Mouse (Mus musculus) hindbrain, postnatal 0 days (tissue): ENCODE results near the gene Ggt6. TPM values are rescaled to one million over a fixed set of nuclear protein-coding genes. Genes with fewer than 3 reads are reported as not detected.

Source experiments
- ATAC-seq: fragments of 200-750 bp; cut with Nextera tagmentation; 2 replicates; pipeline ENCODE4 v1.8.0; 2017; ENCODE audit warnings: mild to moderate bottlenecking, moderate TSS enrichment, moderate library complexity
- DNase-seq: peaks from one replicate; pipeline ENCODE4 v3.0.0-alpha.2; 2015; ENCODE audit warnings: low spot score
- H3K27ac ChIP-seq: fragments of 300-500 bp; sonication (generic); 2 replicates; pipeline ENCODE4 v1.5.1; 2014; ENCODE audit warnings: mild to moderate bottlenecking
- H3K27me3 ChIP-seq: fragments of 300-500 bp; sonication (generic); 2 replicates; pipeline ENCODE4 v1.6.1; 2014; ENCODE audit warnings: low read length, mixed read lengths; ENCODE audit not compliant: insufficient read depth
- H3K36me3 ChIP-seq: fragments of 300-500 bp; sonication (generic); 2 replicates; pipeline ENCODE4 v1.6.1; 2014; ENCODE audit warnings: low read length, mixed read lengths; ENCODE audit not compliant: insufficient read depth
- H3K4me1 ChIP-seq: fragments of 300-500 bp; sonication (generic); 2 replicates; pipeline ENCODE4 v1.6.1; 2014; ENCODE audit warnings: antibody characterized with exemption, low read length, mixed read lengths; ENCODE audit not compliant: insufficient read depth
- H3K4me2 ChIP-seq: fragments of 300-500 bp; sonication (generic); 2 replicates; pipeline ENCODE4 v1.6.1; 2014; ENCODE audit warnings: low read depth, mild to moderate bottlenecking, low read length, moderate library complexity, mixed read lengths
- H3K4me3 ChIP-seq: fragments of 300-500 bp; sonication (generic); 2 replicates; pipeline ENCODE4 v1.5.1; 2014; ENCODE audit warnings: low read length
- H3K9ac ChIP-seq: fragments of 300-500 bp; sonication (generic); replicated peaks from 2 replicates; pipeline ENCODE4 v1.6.1; 2014; ENCODE audit warnings: mild to moderate bottlenecking, low read length, moderate library complexity, mixed read lengths
- H3K9me3 ChIP-seq: fragments of 300-500 bp; sonication (generic); 2 replicates; pipeline ENCODE4 v1.6.1; 2016; ENCODE audit warnings: low read length, mixed read lengths
- CTCF ChIP-seq: IDR thresholded peaks from 2 replicates; pipeline ENCODE4 v1.5.1; 2016; ENCODE audit warnings: antibody characterized with exemption, control low read depth, low read depth
- WGBS: fragments of 180-500 bp; shearing (Covaris S2); extraction: QIAGEN DNeasy Blood & Tissue Kit; methylation state at CpG from one replicate; pipeline ENCODE4 v1.1.7; 2014; 5-methylcytosine and 5-hydroxymethylcytosine counted together
- polyA plus RNA-seq: library from polyadenylated mRNA; unstranded; fragments of >200 nt; fragmentation: Nextera tagmentation; extraction: Ambion mirVana; gene quantifications from 2 replicates; pipeline ENCODE4 v1.2.1, GENCODE M21; 2015
- total RNA-seq: library from RNA; depleted of rRNA; stranded (reverse); fragments of >200 nt; gene quantifications from 2 replicates; pipeline ENCODE4 v1.2.3, GENCODE M21; 2014

Ggt6 gene
- total and polyA plus RNA-seq, 2 experiments from 2014 or later: not detected

GRCm38 (mm10) chr11:72471381-72471780, 36.1 kb downstream of the Ggt6 start:
- Histone ChIP-seq H3K27me3 (no peaks in the 10 kb centered on the region), H3K9ac (no peak overlapping the region), H3K4me3 (no peak overlapping the region), H3K4me2 (no peak overlapping the region), H3K9me3 (no peaks in the 10 kb centered on the region), H3K4me1 (peaks cover 10% of the 10 kb centered on the region), H3K36me3 (no peaks in the 10 kb centered on the region), H3K27ac (no peak overlapping the region)
- DNase-seq (peak; percentile 44), ATAC-seq (no peak)
- 47% methylated on average over 6 of the region's 6 CpGs for WGBS
- no peak for TF ChIP-seq CTCF

- TF ChIP-seq CTCF: no peak
- ATAC-seq (no peak), DNase-seq (no peak)
- H3K36me3 ChIP-seq: no peaks in the 10 kb centered on the region
- H3K9me3 ChIP-seq: no peaks in the 10 kb centered on the region
- no peak overlapping the region for H3K4me3 ChIP-seq
- peaks cover 5% of the 10 kb centered on the region; the same call in 1 of the 2 replicates for H3K4me1 ChIP-seq
- WGBS: 90% methylated on average over 4 of the region's 4 CpGs
- no peak overlapping the region for H3K27ac ChIP-seq
- no peak overlapping the region for H3K9ac ChIP-seq
- H3K4me2 ChIP-seq: no peak overlapping the region
- H3K27me3 ChIP-seq: no peaks in the 10 kb centered on the region
These were observed 38.2 kb downstream of the Ggt6 start for GRCm38 (mm10) chr11:72473540-72473939.

- H3K27me3 ChIP-seq: no peaks in the 10 kb centered on the region
- H3K4me1 ChIP-seq: 0 out of 2 replicates have a peak, but pooled peaks cover 5% of the 10 kb centered on the region
- H3K36me3 ChIP-seq: no peaks in the 10 kb centered on the region
- no peak overlapping the region for H3K9ac ChIP-seq
- TF ChIP-seq CTCF: no peak
- no peak for ATAC-seq
- no peak overlapping the region for H3K4me3 ChIP-seq
- H3K27ac ChIP-seq: no peak overlapping the region
- DNase-seq: no peak
- no peaks in the 10 kb centered on the region for H3K9me3 ChIP-seq
- no peak overlapping the region for H3K4me2 ChIP-seq
- 72% methylated on average over 3 of the region's 3 CpGs for WGBS
These were observed 39.6 kb downstream of the Ggt6 start for GRCm38 (mm10) chr11:72474926-72475325.

GRCm38 (mm10) chr11:72475408-72475807, 40.1 kb downstream of the Ggt6 start:
- Histone ChIP-seq H3K27me3 (no peaks in the 10 kb centered on the region), H3K36me3 (no peaks in the 10 kb centered on the region), H3K9ac (no peak overlapping the region), H3K9me3 (no peaks in the 10 kb centered on the region), H3K4me2 (no peak overlapping the region), H3K4me3 (no peak overlapping the region), H3K4me1 (0 out of 2 replicates have a peak, but pooled peaks cover 5% of the 10 kb centered on the region), H3K27ac (no peak overlapping the region)
- DNase-seq (no peak), ATAC-seq (no peak)
- TF ChIP-seq CTCF: no peak
- WGBS: 79% methylated on average over 7 of the region's 7 CpGs

GRCm38 (mm10) chr11:72476074-72476625, 40.8 kb downstream of the Ggt6 start:
- H3K36me3 ChIP-seq: no peaks in the 10 kb centered on the region
- no peak overlapping the region for H3K4me3 ChIP-seq
- H3K9ac ChIP-seq: no peak overlapping the region
- no peak overlapping the region for H3K27ac ChIP-seq
- 0 out of 2 replicates have a peak, but pooled peaks cover 5% of the 10 kb centered on the region for H3K4me1 ChIP-seq
- 76% methylated on average over 7 of the region's 7 CpGs for whole genome bisulfite sequencing
- TF ChIP-seq CTCF: no peak
- no peaks in the 10 kb centered on the region for H3K9me3 ChIP-seq
- DNase-seq (no peak), ATAC-seq (no peak)
- H3K27me3 ChIP-seq: no peaks in the 10 kb centered on the region
- H3K4me2 ChIP-seq: no peak overlapping the region

- no peak overlapping the region for H3K4me2 ChIP-seq
- no peaks in the 10 kb centered on the region for H3K9me3 ChIP-seq
- H3K27me3 ChIP-seq: no peaks in the 10 kb centered on the region
- H3K27ac ChIP-seq: peak overlapping the region; percentile 16; the same call in 1 of the 2 replicates
- H3K4me1 ChIP-seq: 0 out of 2 replicates have a peak, but pooled peaks cover 5% of the 10 kb centered on the region
- no peaks in the 10 kb centered on the region for H3K36me3 ChIP-seq
- ATAC-seq: no peak
- no peak overlapping the region for H3K4me3 ChIP-seq
- WGBS: 32% methylated on average over 5 of the region's 5 CpGs
- TF ChIP-seq CTCF: no peak
- peak overlapping the region; percentile 13; the same call in 1 of the 2 replicates for H3K9ac ChIP-seq
- no peak for DNase-seq
These were observed 41.9 kb downstream of the Ggt6 start for GRCm38 (mm10) chr11:72477182-72477581.

GRCm38 (mm10) chr11:72477653-72478052, 42.3 kb downstream of the Ggt6 start:
- Histone ChIP-seq H3K9ac (no peak overlapping the region; the same call in 1 of the 2 replicates), H3K4me1 (0 out of 2 replicates have a peak, but pooled peaks cover 5% of the 10 kb centered on the region), H3K4me2 (no peak overlapping the region), H3K27ac (peak overlapping the region; percentile 16; the same call in 1 of the 2 replicates), H3K36me3 (no peaks in the 10 kb centered on the region), H3K27me3 (no peaks in the 10 kb centered on the region), H3K4me3 (no peak overlapping the region), H3K9me3 (no peaks in the 10 kb centered on the region)
- WGBS: 81% methylated on average over 1 of the region's 1 CpGs
- TF ChIP-seq CTCF: no peak
- ATAC-seq (no peak), DNase-seq (no peak)
